Mouse (Mus musculus): ENCODE data around the gene Acoxl. TPM values are rescaled to one million over a fixed set of nuclear protein-coding genes. Genes with fewer than 3 reads are reported as not detected.

Gene Acoxl
- polyA plus RNA-seq, 1 experiment = not detected

DNA sequence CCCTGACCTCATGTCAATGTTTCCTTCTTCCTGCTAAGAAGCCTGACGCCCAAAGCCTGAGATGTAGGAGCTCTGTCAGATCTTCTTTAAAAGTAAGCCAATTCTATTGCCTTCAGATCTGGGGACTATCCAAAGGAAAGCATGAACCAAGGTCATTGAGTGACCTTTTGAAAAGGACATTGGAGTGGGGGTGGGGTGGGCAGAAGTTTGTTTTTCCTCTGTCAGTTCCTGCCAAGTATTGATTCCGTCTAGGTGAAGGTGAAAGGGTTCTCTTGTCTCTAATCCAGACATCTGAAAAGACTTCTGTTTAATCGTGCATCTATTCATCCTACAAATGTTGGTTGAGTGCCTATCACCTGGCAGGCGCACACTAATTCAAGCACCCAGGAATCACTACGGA, 330.8 kb downstream of the Acoxl start:
- no peaks in the 10 kb centered on the region for H3K9me3 ChIP-seq (ENCODE audit: control insufficient read depth, low read length)
- H3K4me1 ChIP-seq (ENCODE audit: control insufficient read depth) = peaks cover 28% of the 10 kb centered on the region
- H3K27me3 ChIP-seq (ENCODE audit: control insufficient read depth) = no peaks in the 10 kb centered on the region
- TF ChIP-seq TAL1 (IDR thresholded peaks at IDR 0.05; ENCODE audit: low read length) (no peak), GATA1 (IDR thresholded peaks at IDR 0.05; ENCODE audit: low read length) (no peak)
- H3K36me3 ChIP-seq (ENCODE audit: control insufficient read depth) = no peaks in the 10 kb centered on the region
- no peak overlapping the region for H3K4me3 ChIP-seq (replicated peaks)

DNA sequence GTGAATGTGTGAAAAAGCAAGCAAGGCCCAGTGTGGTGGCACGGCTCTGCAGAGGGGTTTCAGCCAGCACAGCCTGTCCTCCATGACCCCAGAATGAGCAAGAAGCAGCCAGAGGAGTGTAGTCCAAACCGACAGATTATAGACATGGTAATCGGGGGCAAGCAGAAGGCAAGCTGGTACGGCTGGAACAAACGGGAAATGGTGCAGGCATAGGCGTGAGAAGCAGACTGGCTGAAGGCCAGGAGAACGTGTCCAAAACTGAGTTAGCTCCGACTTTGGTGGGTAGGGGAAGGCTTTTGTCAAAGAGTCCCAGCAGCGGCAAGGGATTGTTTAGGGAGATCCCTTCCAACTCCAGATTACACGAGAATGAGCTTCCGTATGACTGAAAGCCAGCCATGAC, 331.3 kb downstream of the Acoxl start:
- Histone ChIP-seq H3K36me3 (ENCODE audit: control insufficient read depth) (no peaks in the 10 kb centered on the region), H3K4me1 (ENCODE audit: control insufficient read depth) (peaks cover 30% of the 10 kb centered on the region), H3K27me3 (ENCODE audit: control insufficient read depth) (no peaks in the 10 kb centered on the region), H3K9me3 (ENCODE audit: control insufficient read depth, low read length) (no peaks in the 10 kb centered on the region), H3K4me3 (replicated peaks) (no peak overlapping the region)
- TF ChIP-seq TAL1 (IDR thresholded peaks at IDR 0.05; ENCODE audit: low read length) (no peak), GATA1 (IDR thresholded peaks at IDR 0.05; ENCODE audit: low read length) (no peak)

DNA sequence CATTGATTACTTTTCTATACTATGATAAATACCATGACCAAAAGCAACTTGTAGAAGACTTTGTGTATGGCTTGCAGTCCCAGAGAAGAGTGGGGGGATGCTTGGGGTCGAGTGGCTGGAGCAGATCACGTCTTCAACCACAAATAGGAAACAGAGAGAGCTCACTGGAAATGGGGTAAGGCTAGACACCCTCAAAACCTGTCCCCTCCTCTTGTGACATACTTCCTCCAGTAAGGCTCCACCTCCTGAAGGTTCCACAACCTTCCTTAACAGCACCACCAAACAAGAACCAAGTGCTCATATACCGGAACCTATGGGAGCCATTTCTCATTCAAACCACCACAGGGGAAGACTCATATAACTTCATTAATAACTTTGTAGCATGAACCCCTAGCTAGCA, 331.9 kb downstream of the Acoxl start:
- Histone ChIP-seq H3K9me3 (ENCODE audit: control insufficient read depth, low read length) (no peaks in the 10 kb centered on the region), H3K4me1 (ENCODE audit: control insufficient read depth) (peaks cover 33% of the 10 kb centered on the region), H3K27me3 (ENCODE audit: control insufficient read depth) (no peaks in the 10 kb centered on the region), H3K4me3 (replicated peaks) (no peak overlapping the region), H3K36me3 (ENCODE audit: control insufficient read depth) (no peaks in the 10 kb centered on the region)
- TF ChIP-seq GATA1 (IDR thresholded peaks at IDR 0.05; ENCODE audit: low read length) (no peak), TAL1 (IDR thresholded peaks at IDR 0.05; ENCODE audit: low read length) (no peak)

DNA sequence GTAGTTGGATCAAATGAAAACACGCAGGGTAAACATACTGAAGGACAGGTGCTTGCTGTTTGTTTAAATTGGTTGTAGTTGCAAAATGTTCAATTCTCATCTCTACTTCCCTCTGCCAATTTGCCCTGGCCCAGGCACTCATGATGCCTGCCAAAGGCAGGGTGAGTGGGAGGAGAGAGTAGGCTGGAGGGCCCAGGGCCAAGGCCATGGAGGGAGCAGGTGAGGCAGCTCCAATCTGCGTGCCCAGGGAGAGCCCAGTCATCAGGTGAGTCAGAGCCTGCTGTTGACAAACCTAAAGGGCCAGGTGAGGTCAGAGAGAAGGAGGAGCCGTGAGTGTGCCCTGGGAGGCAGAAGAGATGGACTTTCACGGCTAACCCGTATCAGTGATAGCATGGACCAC, 333.6 kb downstream of the Acoxl start:
- H3K4me1 ChIP-seq (ENCODE audit: control insufficient read depth) = peaks cover 28% of the 10 kb centered on the region
- H3K4me3 ChIP-seq (replicated peaks) = no peak overlapping the region
- TF ChIP-seq TAL1 (IDR thresholded peaks at IDR 0.05; ENCODE audit: low read length) (no peak), GATA1 (IDR thresholded peaks at IDR 0.05; ENCODE audit: low read length) (no peak)
- H3K9me3 ChIP-seq (ENCODE audit: control insufficient read depth, low read length) = no peaks in the 10 kb centered on the region
- H3K36me3 ChIP-seq (ENCODE audit: control insufficient read depth) = no peaks in the 10 kb centered on the region
- H3K27me3 ChIP-seq (ENCODE audit: control insufficient read depth) = no peaks in the 10 kb centered on the region

Other genes with a start within 250 kb of the Acoxl start
- not detected in 2 replicates for gene Mal, start 182.2 kb upstream of the Acoxl start, polyA plus RNA-seq (2012)
- not detected in 2 replicates for gene Mall, start 108.9 kb upstream of the Acoxl start, polyA plus RNA-seq (2012)
- gene Nphp1, start 50.0 kb upstream of the Acoxl start, polyA plus RNA-seq (2012) = 0.31 and 0.55 TPM in 2 replicates
- gene Mtln, start 46.4 kb upstream of the Acoxl start, polyA plus RNA-seq (2012) = 4.0 TPM in 2 replicates
- gene Bub1, start 7.0 kb upstream of the Acoxl start, polyA plus RNA-seq (2012) = 1.3 and 1.6 TPM in 2 replicates

All from erythroblast, embryonic 14.5 days (primary cell).